In the genomic region with DNA sequence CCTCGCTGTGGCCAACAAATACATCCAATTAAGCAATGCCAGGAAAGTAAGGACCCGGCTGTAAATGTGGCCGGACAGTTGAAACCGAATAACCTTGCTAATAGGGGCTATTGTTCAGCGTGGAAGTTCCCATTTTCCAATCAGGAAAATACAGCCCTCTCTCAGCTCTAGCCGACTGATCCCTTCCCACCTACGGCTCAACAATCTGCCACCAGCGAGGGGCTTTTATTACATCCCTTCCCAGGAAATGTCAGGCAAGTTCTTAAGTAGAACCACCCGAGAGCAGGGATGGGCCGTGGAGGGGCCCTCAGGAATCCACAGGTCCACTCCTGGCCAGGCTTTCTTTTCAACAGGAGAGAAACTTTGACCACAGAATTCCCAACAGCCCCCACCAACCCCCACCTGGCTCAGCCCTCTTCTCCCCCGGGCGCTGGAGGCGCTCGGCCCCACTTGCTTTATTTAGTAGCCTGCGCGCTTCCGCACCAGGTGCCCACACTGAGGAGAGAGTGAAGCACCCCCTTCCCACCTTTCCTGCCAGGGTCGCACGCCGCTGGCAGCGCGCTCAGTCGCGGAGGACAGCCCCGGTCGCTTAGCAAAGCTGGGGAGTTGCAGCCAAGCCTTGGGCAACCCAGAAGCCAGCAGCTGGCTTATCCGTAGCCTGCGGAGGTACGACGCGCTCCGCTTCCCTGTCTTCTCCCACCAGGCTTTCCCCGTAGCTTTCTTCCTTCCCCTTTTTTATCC, we compare ENCODE assay signal across 12 mouse cellular contexts. TPM values are rescaled to one million over a fixed set of nuclear protein-coding genes. Genes with fewer than 3 reads are reported as not detected.
A peak's percentile ranks its signal among the peaks of the same experiment; 100 is the strongest.
DNase-seq lines count a peak whose midpoint lies in the region; ATAC-seq and TF ChIP-seq lines count a peak whose summit lies in the region.
"Had no signal": no experiment of that assay in that cellular context is flagged by ENCODE, and none has a peak within 500 bp of the region (broad histone marks: within the 10 kb centered on the region; RNA-seq: fewer than 3 reads in every experiment).

No protein-coding gene starts in this region.

- peak; percentile 50 for ATAC-seq in forebrain, postnatal 0 days

- H3K9me3 ChIP-seq in forebrain, postnatal 0 days (ENCODE audit: low read length): no peaks in the 10 kb centered on the region
- H3K9me3 ChIP-seq in midbrain, embryonic 10.5 days (replicated peaks): no peaks in the 10 kb centered on the region
- H3K9me3 ChIP-seq: lung, embryonic 15.5 days had no signal

- H3K27ac ChIP-seq in forebrain, postnatal 0 days (ENCODE audit: low read depth, low read length): no peak overlapping the region
- H3K27ac ChIP-seq in midbrain, embryonic 10.5 days (replicated peaks): peak overlapping the region; percentile 84
- H3K27ac ChIP-seq: lung, embryonic 15.5 days had no signal

- peak overlapping the region; percentile 17 for H3K4me3 ChIP-seq in forebrain, postnatal 0 days (ENCODE audit: low read depth, low read length)
- peak overlapping the region; percentile 59 for H3K4me3 ChIP-seq in midbrain, embryonic 10.5 days
- H3K4me3 ChIP-seq: erythroblast, embryonic 14.5 days; lung, embryonic 15.5 days had no signal

- WGBS in forebrain, postnatal 0 days: 4% methylated on average over 33 of the region's 33 CpGs
- under 1% methylated on average over 33 of the region's 33 CpGs for WGBS in midbrain, embryonic 10.5 days

- peak; percentile 23 to 35 for DNase-seq in cerebellum, postnatal 10 days
- no peak for DNase-seq in cerebellum, adult 18-20 months
- peak; percentile 46 for DNase-seq in R1 (ENCODE audit: low read depth, low spot score)
- peak; percentile 56 for DNase-seq in forebrain, postnatal 0 days
- DNase-seq in midbrain, embryonic 10.5 days (ENCODE audit: low spot score): peak; percentile 66
- DNase-seq in spleen, adult 12 weeks (ENCODE audit: low spot score): no peak
- no peak for DNase-seq in right cerebral cortex, adult 2 months (ENCODE audit: low spot score in 2 of 2)
- no peak for DNase-seq in left cerebral cortex, postnatal 36 days (ENCODE audit: low spot score in 2 of 2)
- DNase-seq: kidney, adult 18-20 months had no signal

- no peak overlapping the region for H3K9ac ChIP-seq in forebrain, postnatal 0 days
- H3K9ac ChIP-seq: lung, embryonic 15.5 days had no signal

- H3K4me2 ChIP-seq in forebrain, postnatal 0 days (ENCODE audit: low read depth): peak overlapping the region; percentile 47
- H3K4me2 ChIP-seq: lung, embryonic 15.5 days had no signal

- no peak for TF ChIP-seq CTCF in forebrain, postnatal 0 days (IDR thresholded peaks at IDR 0.05; ENCODE audit: low read depth)

- H3K27me3 ChIP-seq in forebrain, postnatal 0 days (ENCODE audit: insufficient read depth, low read length): peaks cover 76% of the 10 kb centered on the region
- H3K27me3 ChIP-seq in midbrain, embryonic 10.5 days (ENCODE audit: low read depth, poor library complexity, severe bottlenecking): peaks cover 100% of the 10 kb centered on the region

- no peaks in the 10 kb centered on the region for H3K36me3 ChIP-seq in forebrain, postnatal 0 days (ENCODE audit: insufficient read depth)
- no peaks in the 10 kb centered on the region for H3K36me3 ChIP-seq in midbrain, embryonic 10.5 days
- H3K36me3 ChIP-seq: lung, embryonic 15.5 days had no signal

- no peaks in the 10 kb centered on the region for H3K4me1 ChIP-seq in forebrain, postnatal 0 days (ENCODE audit: insufficient read depth)
- H3K4me1 ChIP-seq in midbrain, embryonic 10.5 days: peaks cover 98% of the 10 kb centered on the region

- intact Hi-C loops in left cerebral cortex, postnatal 36 days (cut with DNase I): no loop called here

RNA-seq across cellular contexts. Expression of a gene that starts 3.3 kb away (rescaled TPM):
- 14.4 and 21.1 TPM in 2 replicates for total RNA-seq in forebrain, postnatal 0 days (2014; rRNA removed)
- 8.1 and 9.2 TPM in 2 replicates for polyA plus RNA-seq in forebrain, postnatal 0 days (2015; fragmentation: Nextera tagmentation; extraction: Ambion mirVana)
- polyA plus RNA-seq in midbrain, embryonic 10.5 days (2016; fragmentation: Nextera tagmentation; extraction: Ambion mirVana): 12.2 and 12.6 TPM in 2 replicates
- 1 to 10 TPM; 1.7 to 3.9 TPM for total RNA-seq in left cerebral cortex, postnatal 36 days (2021)
- polyA plus RNA-seq: erythroblast, embryonic 14.5 days; lung, embryonic 15.5 days; small intestine, adult 2 months had no signal

Comparison
In these comparisons a context has a peak if more than half of its experiments do, and no peak if none do; other contexts are left out.
1. DNase-seq: peak in cerebellum, postnatal 10 days (2 of 2), R1 (single experiment), forebrain, postnatal 0 days (single experiment) and midbrain, embryonic 10.5 days (single experiment); none in cerebellum, adult 18-20 months (0 of 2), spleen, adult 12 weeks (single experiment), right cerebral cortex, adult 2 months (0 of 2) and left cerebral cortex, postnatal 36 days (0 of 2).